Mouse (Mus musculus) liver, adult 2 months (tissue): ENCODE results near the gene Phactr2. TPM values are rescaled to one million over a fixed set of nuclear protein-coding genes. Genes with fewer than 3 reads are reported as not detected.
A peak's percentile ranks its signal among the peaks of the same experiment; 100 is the strongest.

Experiments used
- DNase-seq: peaks from one replicate; pipeline ENCODE4 v3.0.0-alpha.2; 2011; ENCODE audit warnings: low read depth, low spot score; ENCODE audit errors: extremely low read depth
- H3K27ac ChIP-seq: fragments of 200-500 bp; replicated peaks from 2 replicates; pipeline ENCODE4 v1.5.1; 2012; ENCODE audit warnings: low read depth, mild to moderate bottlenecking, control low read depth, inconsistent platforms, low read length; ENCODE audit not compliant: insufficient read depth
- H3K27me3 ChIP-seq: fragments of 200-500 bp; 2 replicates; pipeline ENCODE4 v1.6.1; 2012; ENCODE audit warnings: mild to moderate bottlenecking, moderate library complexity, low read length, inconsistent platforms; ENCODE audit not compliant: control insufficient read depth, insufficient read depth
- H3K36me3 ChIP-seq: fragments of 200-500 bp; 2 replicates; pipeline ENCODE4 v1.6.1; 2012; ENCODE audit warnings: low read length, inconsistent platforms; ENCODE audit not compliant: control insufficient read depth, insufficient read depth
- H3K4me1 ChIP-seq: fragments of 200-500 bp; 2 replicates; pipeline ENCODE4 v1.6.1; 2011; ENCODE audit warnings: low read length; ENCODE audit not compliant: control insufficient read depth, insufficient read depth
- H3K4me3 ChIP-seq: fragments of 200-500 bp; 2 replicates; pipeline ENCODE4 v1.5.1; 2011; ENCODE audit warnings: low read depth, mild to moderate bottlenecking, control low read depth, low read length, moderate library complexity; ENCODE audit not compliant: insufficient read depth
- H3K79me2 ChIP-seq: fragments of 200-500 bp; 2 replicates; pipeline ENCODE4 v1.6.1; 2012; ENCODE audit warnings: inconsistent platforms, mild to moderate bottlenecking, low read length, moderate library complexity; ENCODE audit not compliant: control insufficient read depth, insufficient read depth
- H3K9ac ChIP-seq: fragments of 200-500 bp; 2 replicates; pipeline ENCODE4 v1.6.1; 2012; ENCODE audit warnings: low read depth, mild to moderate bottlenecking, control low read depth, inconsistent platforms, low read length
- CTCF ChIP-seq: fragments of 200-500 bp; IDR thresholded peaks from 2 replicates; pipeline ENCODE4 v1.5.1; 2011; ENCODE audit warnings: low read depth, low read length, control low read depth
- POLR2A ChIP-seq: fragments of 200-500 bp; IDR thresholded peaks from 2 replicates; pipeline ENCODE4 v1.6.1; 2011; ENCODE audit warnings: low read length, control low read depth; ENCODE audit not compliant: insufficient read depth; ENCODE audit errors: extremely low read depth
- WGBS: fragments of 180-500 bp; shearing (Covaris S2); methylation state at CpG from one replicate; pipeline ENCODE4 v1.1.7; 2018; 5-methylcytosine and 5-hydroxymethylcytosine counted together
- polyA plus RNA-seq: library from polyadenylated mRNA; depleted of rRNA; stranded (reverse); fragments of >200 nt; gene quantifications from 2 replicates; pipeline ENCODE4 v1.2.3, GENCODE M21; 2012
- total RNA-seq: library from RNA; depleted of rRNA; stranded (reverse); fragments of >200 nt; gene quantifications from 2 replicates; pipeline ENCODE4 v1.2.3, GENCODE M21; 2014

Phactr2 gene
- total and polyA plus RNA-seq, 2 experiments, result 1.2 to 3.9 TPM

DNA sequence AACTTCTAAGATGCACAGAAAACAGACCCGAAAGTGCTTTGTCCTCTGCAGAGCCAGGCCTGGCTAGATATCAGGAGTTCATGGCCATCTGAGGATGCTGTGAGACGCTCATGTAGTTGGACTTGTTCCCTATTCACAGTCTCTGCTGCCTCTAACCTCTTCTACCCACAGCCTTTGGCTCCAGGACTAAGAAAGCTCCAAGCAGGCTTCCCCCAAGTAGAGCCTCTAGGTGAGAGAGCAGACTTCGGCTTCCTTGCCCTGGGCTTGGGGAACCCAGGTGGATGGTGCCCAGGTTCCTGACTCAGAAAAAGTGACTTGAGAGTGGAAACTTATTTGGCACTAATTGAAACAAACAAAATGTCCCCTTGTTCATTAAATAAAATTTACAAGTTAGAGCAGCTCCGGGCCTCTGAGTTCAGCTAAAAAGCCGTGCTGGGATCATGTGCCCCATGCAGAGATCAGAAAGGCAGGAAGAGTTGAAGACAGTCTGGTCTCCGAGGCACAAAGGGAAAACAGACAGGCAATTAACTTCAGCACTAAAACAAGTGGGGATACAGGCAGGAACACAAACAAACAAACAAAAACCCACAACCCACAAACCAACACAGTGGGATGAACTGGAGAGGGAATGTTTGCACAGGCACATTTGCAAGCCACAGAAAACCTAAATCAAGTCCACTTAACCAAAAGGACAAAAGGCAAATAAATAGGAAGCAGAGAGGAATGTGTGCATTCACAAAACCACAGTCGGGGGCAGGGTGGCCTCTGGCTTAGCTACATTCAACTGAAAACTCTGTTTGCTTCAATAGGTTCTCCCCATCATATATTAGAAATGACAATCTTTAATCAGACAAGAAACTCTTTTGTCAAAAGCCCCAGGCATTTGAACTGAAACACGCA, 42.3 kb downstream of the Phactr2 start:
- no peaks in the 10 kb centered on the region for H3K27me3 ChIP-seq
- TF ChIP-seq CTCF, result no peak
- TF ChIP-seq POLR2A, result no peak
- no peaks in the 10 kb centered on the region for H3K36me3 ChIP-seq
- no peak for DNase-seq
- H3K9ac ChIP-seq, result no peak overlapping the region
- H3K4me1 ChIP-seq, result no peaks in the 10 kb centered on the region
- no peak overlapping the region for H3K27ac ChIP-seq
- no peaks in the 10 kb centered on the region for H3K79me2 ChIP-seq
- no peak overlapping the region for H3K4me3 ChIP-seq
- 55% methylated on average over 8 of the region's 8 CpGs for WGBS

DNA sequence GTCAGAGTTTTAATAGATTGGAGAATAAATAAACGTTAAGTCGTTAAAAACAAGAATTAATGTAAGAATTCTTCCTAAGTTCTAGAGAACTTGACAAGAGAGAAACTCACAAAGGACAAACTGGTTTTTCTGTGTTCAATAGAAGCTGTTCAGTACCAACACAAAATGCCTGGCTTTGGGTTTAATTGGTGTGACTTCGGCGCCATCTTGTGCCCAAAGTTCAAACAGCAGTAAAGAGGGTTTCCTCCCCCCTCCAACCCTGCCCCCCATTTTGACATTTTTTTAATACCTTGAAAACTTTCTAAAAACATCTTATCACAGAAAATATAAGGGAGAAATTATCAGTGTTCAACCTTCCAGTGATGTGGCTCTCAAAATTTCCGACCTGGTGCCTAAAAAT, 44.4 kb downstream of the Phactr2 start:
- H3K36me3 ChIP-seq, result no peaks in the 10 kb centered on the region
- H3K27ac ChIP-seq, result no peak overlapping the region
- WGBS, result 17% methylated on average over 5 of the region's 5 CpGs
- no peaks in the 10 kb centered on the region for H3K27me3 ChIP-seq
- H3K79me2 ChIP-seq, result no peaks in the 10 kb centered on the region
- H3K4me1 ChIP-seq, result no peaks in the 10 kb centered on the region
- no peak overlapping the region for H3K9ac ChIP-seq
- DNase-seq, result peak; percentile 16
- TF ChIP-seq CTCF, result peak; percentile 56
- TF ChIP-seq POLR2A, result no peak
- H3K4me3 ChIP-seq, result no peak overlapping the region

DNA sequence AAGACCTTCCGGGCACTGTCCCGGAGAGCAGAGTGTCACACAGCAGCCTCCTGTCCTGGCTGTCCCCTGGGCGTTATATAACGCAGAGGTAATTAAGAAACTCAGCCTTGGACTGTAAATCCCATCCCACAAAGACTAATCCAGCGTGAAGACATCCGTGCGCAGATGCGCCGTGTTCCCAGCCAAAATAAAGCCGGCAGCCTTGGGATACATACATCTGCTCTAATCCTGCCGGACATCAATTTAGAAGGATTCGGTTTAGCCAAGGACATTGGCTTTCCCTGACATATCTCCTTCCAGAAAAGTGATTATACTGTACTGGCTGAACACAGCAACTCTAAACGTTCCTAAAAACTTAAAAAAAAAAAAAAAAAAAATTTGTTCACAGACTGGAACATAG, 45.0 kb downstream of the Phactr2 start:
- no peak for DNase-seq
- WGBS, result 85% methylated on average over 13 of the region's 13 CpGs
- no peak for TF ChIP-seq CTCF
- TF ChIP-seq POLR2A, result no peak

DNA sequence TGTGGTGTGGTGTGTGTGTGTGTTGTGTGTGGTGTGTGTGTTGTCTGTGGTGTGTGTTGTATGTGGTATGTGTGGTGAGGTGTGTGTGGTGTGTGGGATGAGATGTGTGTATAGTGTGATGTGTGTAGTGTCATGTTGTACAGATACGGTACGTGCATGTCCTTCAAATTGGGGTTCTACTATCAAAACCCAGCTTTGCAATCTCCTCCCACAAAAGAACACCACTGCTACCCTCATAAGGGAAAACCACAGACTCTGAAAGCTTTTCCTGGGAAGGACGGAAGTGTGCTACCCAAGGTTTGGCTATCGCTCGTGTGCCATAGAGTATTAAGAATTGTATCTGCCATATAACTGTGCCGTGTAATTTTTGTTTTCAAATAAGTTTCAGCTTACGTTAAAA, 45.7 kb downstream of the Phactr2 start:
- TF ChIP-seq POLR2A (no peak), CTCF (no peak)
- WGBS, result 87% methylated on average over 7 of the region's 7 CpGs
- DNase-seq, result no peak
- no peak overlapping the region for H3K27ac ChIP-seq
- H3K27me3 ChIP-seq, result no peaks in the 10 kb centered on the region
- no peak overlapping the region for H3K4me3 ChIP-seq
- H3K4me1 ChIP-seq, result no peaks in the 10 kb centered on the region
- no peak overlapping the region for H3K9ac ChIP-seq
- H3K79me2 ChIP-seq, result no peaks in the 10 kb centered on the region
- no peaks in the 10 kb centered on the region for H3K36me3 ChIP-seq

More for the DNA sequence above, 45.0 kb downstream of the Phactr2 start:
- Histone ChIP-seq H3K4me1 (no peaks in the 10 kb centered on the region), H3K79me2 (no peaks in the 10 kb centered on the region), H3K9ac (no peak overlapping the region), H3K27ac (no peak overlapping the region), H3K4me3 (no peak overlapping the region), H3K36me3 (no peaks in the 10 kb centered on the region), H3K27me3 (no peaks in the 10 kb centered on the region)

DNA sequence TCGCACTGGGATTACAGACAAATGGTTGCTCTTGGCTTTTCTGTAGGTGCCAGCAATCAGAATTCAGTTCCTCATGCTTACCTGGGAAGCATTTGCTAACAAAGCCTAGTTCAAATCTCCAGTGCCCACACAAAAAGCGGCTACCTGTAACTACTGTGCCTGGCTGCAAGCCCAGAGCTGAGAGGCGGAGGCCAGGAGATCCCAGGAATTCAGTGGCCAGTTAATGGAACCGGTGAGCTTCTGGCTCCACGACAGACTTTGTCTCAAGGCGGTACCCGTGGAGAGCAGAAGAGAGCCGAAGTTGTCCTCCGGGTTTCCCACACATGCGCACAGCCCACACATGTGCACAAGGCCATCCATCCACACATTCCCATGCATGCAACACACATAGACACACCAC, 46.6 kb downstream of the Phactr2 start:
- Histone ChIP-seq H3K79me2 (no peaks in the 10 kb centered on the region), H3K4me1 (no peaks in the 10 kb centered on the region), H3K4me3 (no peak overlapping the region), H3K9ac (no peak overlapping the region), H3K27ac (no peak overlapping the region), H3K36me3 (no peaks in the 10 kb centered on the region), H3K27me3 (no peaks in the 10 kb centered on the region)
- WGBS, result 56% methylated on average over 10 of the region's 10 CpGs
- no peak for DNase-seq
- no peak for TF ChIP-seq CTCF
- TF ChIP-seq POLR2A, result no peak

DNA sequence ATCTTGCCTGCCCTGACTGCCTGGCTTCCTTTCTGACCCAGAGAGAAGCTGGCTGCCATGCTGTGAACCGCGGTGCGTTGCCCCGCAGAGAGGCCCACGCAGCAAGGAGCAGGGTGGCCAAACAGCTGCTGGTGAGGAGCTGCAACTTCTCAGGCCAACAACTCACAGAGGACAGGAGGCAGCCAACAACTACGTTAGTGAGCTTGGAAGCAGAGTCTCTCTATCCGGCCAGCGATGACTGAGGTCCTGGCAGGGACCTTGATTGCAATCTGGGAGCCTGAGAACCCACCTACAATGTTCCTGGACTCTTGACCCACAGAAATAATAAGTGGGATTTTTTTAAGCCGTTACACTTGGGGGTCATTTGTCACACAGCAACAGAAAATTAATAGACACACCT, 49.0 kb downstream of the Phactr2 start:
- H3K79me2 ChIP-seq, result no peaks in the 10 kb centered on the region
- no peaks in the 10 kb centered on the region for H3K4me1 ChIP-seq
- H3K36me3 ChIP-seq, result no peaks in the 10 kb centered on the region
- no peak overlapping the region for H3K27ac ChIP-seq
- no peaks in the 10 kb centered on the region for H3K27me3 ChIP-seq
- DNase-seq, result no peak
- H3K4me3 ChIP-seq, result no peak overlapping the region
- 90% methylated on average over 9 of the region's 9 CpGs for WGBS
- no peak overlapping the region for H3K9ac ChIP-seq
- TF ChIP-seq POLR2A (no peak), CTCF (no peak)
